Mouse (Mus musculus) stomach, postnatal 0 days (tissue): ENCODE data around the gene Fgfr2.

Experiments
- CTCF ChIP-seq: IDR thresholded peaks from 2 replicates; pipeline ENCODE4 v1.5.1; 2016; ENCODE audit warnings: antibody characterized with exemption, low read depth, mild to moderate bottlenecking, moderate library complexity
- EP300 ChIP-seq: optimal IDR thresholded peaks from 2 replicates; pipeline ENCODE3; 2016; ENCODE audit warnings: antibody characterized with exemption

DNA sequence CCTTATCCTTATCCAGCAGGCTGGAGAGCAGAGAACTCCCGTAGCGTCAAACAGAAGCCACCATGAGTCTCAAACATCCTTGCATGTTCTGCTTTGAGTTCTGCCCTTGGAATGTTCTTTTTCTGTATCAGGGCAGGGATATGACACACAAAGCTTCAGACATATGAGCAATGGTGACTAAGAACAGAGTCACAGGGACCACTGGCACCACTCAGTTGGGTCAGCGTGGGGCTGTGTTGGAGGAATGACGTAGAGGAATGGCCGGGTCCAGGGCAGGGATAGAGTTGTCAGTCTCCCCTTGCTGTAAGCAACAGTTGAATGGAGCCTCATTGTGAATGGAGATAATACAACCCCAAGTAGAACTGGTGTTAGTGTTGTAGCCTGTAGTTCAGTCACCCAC lies 9.6 kb upstream of the Fgfr2 start:
- TF ChIP-seq CTCF: no peak
- no peak for TF ChIP-seq EP300
